Mouse (Mus musculus) heart, embryonic 13.5 days (tissue): ENCODE results near the gene Spty2d1. TPM values are rescaled to one million over a fixed set of nuclear protein-coding genes. Genes with fewer than 3 reads are reported as not detected.

Experiments
- ATAC-seq: fragments of 200-750 bp; cut with Nextera tagmentation; 2 replicates; pipeline ENCODE4 v1.8.0; 2017; ENCODE audit warnings: moderate TSS enrichment; ENCODE audit not compliant: insufficient number of reproducible peaks, low FRiP score, low TSS enrichment; ENCODE audit errors: extremely low read depth
- H3K27ac ChIP-seq: fragments of 300-500 bp; sonication (generic); replicated peaks from 2 replicates; pipeline ENCODE4 v1.5.1; 2015; ENCODE audit warnings: moderate library complexity, mild to moderate bottlenecking, inconsistent platforms
- H3K27me3 ChIP-seq: fragments of 300-500 bp; sonication (generic); replicated peaks from 2 replicates; pipeline ENCODE4 v1.6.1; 2015; ENCODE audit warnings: mild to moderate bottlenecking, inconsistent platforms
- H3K36me3 ChIP-seq: fragments of 300-500 bp; sonication (generic); 2 replicates; pipeline ENCODE4 v1.6.1; 2015; ENCODE audit warnings: mild to moderate bottlenecking, inconsistent platforms
- H3K4me1 ChIP-seq: fragments of 300-500 bp; sonication (generic); 2 replicates; pipeline ENCODE4 v1.6.1; 2015; ENCODE audit warnings: inconsistent platforms
- H3K4me2 ChIP-seq: fragments of 300-500 bp; sonication (generic); 2 replicates; pipeline ENCODE4 v1.6.1; 2015; ENCODE audit warnings: inconsistent platforms, mild to moderate bottlenecking, moderate library complexity
- H3K4me3 ChIP-seq: fragments of 300-500 bp; sonication (generic); 2 replicates; pipeline ENCODE4 v1.5.1; 2015; ENCODE audit warnings: moderate library complexity, mild to moderate bottlenecking, inconsistent platforms
- H3K9ac ChIP-seq: fragments of 300-500 bp; sonication (generic); 2 replicates; pipeline ENCODE4 v1.6.1; 2015; ENCODE audit warnings: inconsistent platforms, mild to moderate bottlenecking, moderate library complexity
- H3K9me3 ChIP-seq: fragments of 300-500 bp; sonication (generic); 2 replicates; pipeline ENCODE4 v1.6.1; 2016; ENCODE audit warnings: inconsistent platforms
- whole genome bisulfite sequencing: fragments of 180-500 bp; shearing (Covaris S2); methylation state at CpG from one replicate; pipeline ENCODE4 v1.1.7; 2015; ENCODE audit warnings: mixed read lengths; 5-methylcytosine and 5-hydroxymethylcytosine counted together
- polyA plus RNA-seq: library from polyadenylated mRNA; unstranded; fragments of >200 nt; fragmentation: Nextera tagmentation; extraction: Ambion mirVana; gene quantifications from 2 replicates; pipeline ENCODE4 v1.2.1, GENCODE M21; 2015

Spty2d1 gene
- polyA plus RNA-seq, 1 experiment from 2014 or later: 13.1 TPM

GRCm38 (mm10) chr7:47020956-47021355 is 12.7 kb upstream of the Spty2d1 start:
- ATAC-seq: no peak
- H3K27me3 ChIP-seq: peaks cover 14% of the 10 kb centered on the region

GRCm38 (mm10) chr7:47019641-47020040 is 11.4 kb upstream of the Spty2d1 start:
- Histone ChIP-seq H3K36me3 (no peaks in the 10 kb centered on the region), H3K4me1 (peaks cover 19% of the 10 kb centered on the region), H3K9ac (no peak overlapping the region), H3K27me3 (peaks cover 13% of the 10 kb centered on the region), H3K4me2 (no peak overlapping the region), H3K4me3 (no peak overlapping the region), H3K9me3 (no peaks in the 10 kb centered on the region), H3K27ac (no peak overlapping the region)
- 72% methylated on average over 5 of the region's 5 CpGs for WGBS
- ATAC-seq: no peak

More at GRCm38 (mm10) chr7:47020956-47021355, 12.7 kb upstream of the Spty2d1 start:
- H3K9ac ChIP-seq: 0 out of 2 replicates have a peak overlapping the region, but pooled peaks have one; percentile 10
- no peak overlapping the region for H3K27ac ChIP-seq
- 10% methylated on average over 8 of the region's 8 CpGs for WGBS
- H3K4me1 ChIP-seq: peaks cover 8% of the 10 kb centered on the region; the same call in 1 of the 2 replicates
- no peaks in the 10 kb centered on the region for H3K9me3 ChIP-seq
- H3K36me3 ChIP-seq: no peaks in the 10 kb centered on the region
- 0 out of 2 replicates have a peak overlapping the region, but pooled peaks have one; percentile 1 for H3K4me3 ChIP-seq
- H3K4me2 ChIP-seq: peak overlapping the region; percentile 47

GRCm38 (mm10) chr7:47017146-47017545 is 8.9 kb upstream of the Spty2d1 start:
- Histone ChIP-seq H3K9me3 (no peaks in the 10 kb centered on the region), H3K4me1 (peaks cover 32% of the 10 kb centered on the region), H3K27ac (no peak overlapping the region), H3K4me3 (no peak overlapping the region), H3K9ac (no peak overlapping the region), H3K36me3 (no peaks in the 10 kb centered on the region), H3K27me3 (peaks cover 10% of the 10 kb centered on the region), H3K4me2 (no peak overlapping the region)
- 71% methylated on average over 7 of the region's 7 CpGs for WGBS
- no peak for ATAC-seq

- Histone ChIP-seq H3K4me2 (no peak overlapping the region), H3K4me3 (no peak overlapping the region), H3K9ac (no peak overlapping the region), H3K9me3 (no peaks in the 10 kb centered on the region), H3K4me1 (peaks cover 32% of the 10 kb centered on the region), H3K36me3 (no peaks in the 10 kb centered on the region), H3K27me3 (peaks cover 10% of the 10 kb centered on the region), H3K27ac (no peak overlapping the region)
- no peak for ATAC-seq
- WGBS: 64% methylated on average over 3 of the region's 3 CpGs
Observed at GRCm38 (mm10) chr7:47016602-47017001, 8.4 kb upstream of the Spty2d1 start.

- 4% methylated on average over 6 of the region's 6 CpGs for WGBS
- Histone ChIP-seq H3K4me1 (peaks cover 27% of the 10 kb centered on the region), H3K9ac (peak overlapping the region; percentile 63), H3K4me3 (no peak overlapping the region; the same call in 1 of the 2 replicates), H3K36me3 (no peaks in the 10 kb centered on the region), H3K4me2 (peak overlapping the region; percentile 42), H3K27me3 (peaks cover 8% of the 10 kb centered on the region), H3K27ac (peak overlapping the region; percentile 94), H3K9me3 (no peaks in the 10 kb centered on the region)
- ATAC-seq: peak; percentile 98
Observed at GRCm38 (mm10) chr7:47015390-47016065, 7.3 kb upstream of the Spty2d1 start.

GRCm38 (mm10) chr7:47014564-47015389 is 6.6 kb upstream of the Spty2d1 start:
- Histone ChIP-seq H3K4me3 (no peak overlapping the region), H3K27ac (peak overlapping the region; percentile 94), H3K36me3 (no peaks in the 10 kb centered on the region), H3K4me2 (peak overlapping the region; percentile 42), H3K4me1 (peaks cover 32% of the 10 kb centered on the region), H3K9ac (peak overlapping the region; percentile 63), H3K9me3 (no peaks in the 10 kb centered on the region), H3K27me3 (0 out of 2 replicates have a peak, but pooled peaks cover 3% of the 10 kb centered on the region)
- ATAC-seq: no peak
- WGBS: 45% methylated on average over 10 of the region's 11 CpGs

GRCm38 (mm10) chr7:47013131-47013767 is 5.0 kb upstream of the Spty2d1 start:
- no peak overlapping the region for H3K4me3 ChIP-seq
- H3K36me3 ChIP-seq: no peaks in the 10 kb centered on the region
- H3K4me2 ChIP-seq: no peak overlapping the region
- WGBS: 41% methylated on average over 9 of the region's 9 CpGs
- peaks cover 41% of the 10 kb centered on the region for H3K4me1 ChIP-seq
- H3K9ac ChIP-seq: 0 out of 2 replicates have a peak overlapping the region, but pooled peaks have one; percentile 0
- H3K9me3 ChIP-seq: no peaks in the 10 kb centered on the region
- no peaks in the 10 kb centered on the region for H3K27me3 ChIP-seq
- ATAC-seq: no peak
- H3K27ac ChIP-seq: peak overlapping the region; percentile 56

GRCm38 (mm10) chr7:47007818-47008167 is 418 bp downstream of the Spty2d1 start:
- Histone ChIP-seq H3K4me3 (peak overlapping the region; percentile 69), H3K9ac (peak overlapping the region; percentile 86), H3K27me3 (no peaks in the 10 kb centered on the region), H3K36me3 (no peaks in the 10 kb centered on the region), H3K4me2 (peak overlapping the region; percentile 90), H3K9me3 (no peaks in the 10 kb centered on the region), H3K4me1 (peaks cover 57% of the 10 kb centered on the region), H3K27ac (peak overlapping the region; percentile 92)
- ATAC-seq: peak; percentile 28
- WGBS: 2% methylated on average over 25 of the region's 25 CpGs

- Histone ChIP-seq H3K9ac (peak overlapping the region; percentile 86), H3K27me3 (no peaks in the 10 kb centered on the region), H3K36me3 (no peaks in the 10 kb centered on the region), H3K27ac (peak overlapping the region; percentile 92), H3K9me3 (no peaks in the 10 kb centered on the region), H3K4me1 (peaks cover 63% of the 10 kb centered on the region), H3K4me2 (peak overlapping the region; percentile 90), H3K4me3 (peak overlapping the region; percentile 69)
- ATAC-seq: no peak
- WGBS: 20% methylated on average over 21 of the region's 21 CpGs
Observed at GRCm38 (mm10) chr7:47007109-47007780, 966 bp downstream of the Spty2d1 start.

GRCm38 (mm10) chr7:47003411-47004115 is 4.6 kb downstream of the Spty2d1 start:
- WGBS: 45% methylated on average over 3 of the region's 3 CpGs
- H3K4me2 ChIP-seq: no peak overlapping the region
- H3K9ac ChIP-seq: peak overlapping the region; percentile 58
- H3K4me1 ChIP-seq: peaks cover 69% of the 10 kb centered on the region
- no peaks in the 10 kb centered on the region for H3K9me3 ChIP-seq
- H3K27ac ChIP-seq: no peak overlapping the region
- H3K4me3 ChIP-seq: no peak overlapping the region
- no peaks in the 10 kb centered on the region for H3K27me3 ChIP-seq
- no peak for ATAC-seq
- peaks cover 8% of the 10 kb centered on the region for H3K36me3 ChIP-seq
